Mouse (Mus musculus): ENCODE results near the gene Nbea. TPM values are rescaled to one million over a fixed set of nuclear protein-coding genes. Genes with fewer than 3 reads are reported as not detected.

The Nbea gene
- 1.6 and 2.0 TPM in 2 replicates for polyA plus RNA-seq (2016; fragmentation: Nextera tagmentation; extraction: Ambion mirVana)

- Histone ChIP-seq H3K9me3 (replicated peaks) (no peaks in the 10 kb centered on the region), H3K36me3 (no peaks in the 10 kb centered on the region), H3K27me3 (replicated peaks) (peaks cover 29% of the 10 kb centered on the region), H3K4me1 (peaks cover 22% of the 10 kb centered on the region), H3K4me2 (peak within 1 kb of the TSS; percentile 86), H3K4me3 (peak within 1 kb of the TSS; percentile 79), H3K9ac (peak within 1 kb of the TSS; percentile 79), H3K27ac (peak within 1 kb of the TSS; percentile 56; the same call in 1 of the 2 replicates)
- peak; percentile 82 for ATAC-seq
- WGBS (ENCODE audit: insufficient replicate concordance) = under 1% methylated on average over 106 of the region's 131 CpGs
These were observed at the start of gene Nbea for GRCm38 (mm10) chr3:56183159-56184133. Gene Nbea, minus strand, starts transcription at chr3:56183701.

- H3K9ac ChIP-seq = no peak overlapping the region
- no peak overlapping the region for H3K4me2 ChIP-seq
- no peak for ATAC-seq
- no peaks in the 10 kb centered on the region for H3K36me3 ChIP-seq
- 39% methylated on average over 1 of the region's 1 CpGs for WGBS (ENCODE audit: insufficient replicate concordance)
- H3K9me3 ChIP-seq (replicated peaks) = no peaks in the 10 kb centered on the region
- H3K4me1 ChIP-seq = no peaks in the 10 kb centered on the region
- H3K27me3 ChIP-seq (replicated peaks) = no peaks in the 10 kb centered on the region
- H3K4me3 ChIP-seq = no peak overlapping the region
- no peak overlapping the region for H3K27ac ChIP-seq
These were observed 45.8 kb upstream of the Nbea start for GRCm38 (mm10) chr3:56229283-56229682.

- 44% methylated on average over 2 of the region's 2 CpGs for WGBS (ENCODE audit: insufficient replicate concordance)
- no peaks in the 10 kb centered on the region for H3K27me3 ChIP-seq (replicated peaks)
- H3K4me3 ChIP-seq = no peak overlapping the region
- no peak for ATAC-seq
- H3K9me3 ChIP-seq (replicated peaks) = no peaks in the 10 kb centered on the region
- H3K36me3 ChIP-seq = no peaks in the 10 kb centered on the region
- no peak overlapping the region for H3K27ac ChIP-seq
- no peaks in the 10 kb centered on the region for H3K4me1 ChIP-seq
- H3K4me2 ChIP-seq = no peak overlapping the region
- no peak overlapping the region for H3K9ac ChIP-seq
These were observed 32.5 kb upstream of the Nbea start for GRCm38 (mm10) chr3:56215989-56216388.

- ATAC-seq = no peak
- no peak overlapping the region for H3K9ac ChIP-seq
- no peak overlapping the region for H3K4me3 ChIP-seq
- WGBS (ENCODE audit: insufficient replicate concordance) = 71% methylated on average over 6 of the region's 6 CpGs
- H3K4me2 ChIP-seq = no peak overlapping the region
- no peak overlapping the region for H3K27ac ChIP-seq
- no peaks in the 10 kb centered on the region for H3K9me3 ChIP-seq (replicated peaks)
- no peaks in the 10 kb centered on the region for H3K36me3 ChIP-seq
- H3K27me3 ChIP-seq (replicated peaks) = no peaks in the 10 kb centered on the region
- no peaks in the 10 kb centered on the region for H3K4me1 ChIP-seq
These were observed 20.5 kb upstream of the Nbea start for GRCm38 (mm10) chr3:56203968-56204367.

GRCm38 (mm10) chr3:56188238-56188637 lies 4.7 kb upstream of the Nbea start:
- H3K27ac ChIP-seq = no peak overlapping the region
- 47% methylated on average over 1 of the region's 1 CpGs for WGBS (ENCODE audit: insufficient replicate concordance)
- H3K4me3 ChIP-seq = no peak overlapping the region
- no peaks in the 10 kb centered on the region for H3K9me3 ChIP-seq (replicated peaks)
- no peak overlapping the region for H3K4me2 ChIP-seq
- H3K9ac ChIP-seq = no peak overlapping the region
- H3K4me1 ChIP-seq = peaks cover 5% of the 10 kb centered on the region
- H3K36me3 ChIP-seq = no peaks in the 10 kb centered on the region
- no peak for ATAC-seq
- peaks cover 10% of the 10 kb centered on the region; the same call in 1 of the 2 replicates for H3K27me3 ChIP-seq (replicated peaks)

GRCm38 (mm10) chr3:56187131-56187779 lies 3.8 kb upstream of the Nbea start:
- H3K4me3 ChIP-seq = no peak overlapping the region
- H3K9ac ChIP-seq = no peak overlapping the region
- peaks cover 20% of the 10 kb centered on the region for H3K27me3 ChIP-seq (replicated peaks)
- 60% methylated on average over 6 of the region's 6 CpGs for WGBS (ENCODE audit: insufficient replicate concordance)
- H3K27ac ChIP-seq = no peak overlapping the region
- no peak for ATAC-seq
- no peaks in the 10 kb centered on the region for H3K36me3 ChIP-seq
- H3K4me2 ChIP-seq = no peak overlapping the region
- H3K9me3 ChIP-seq (replicated peaks) = no peaks in the 10 kb centered on the region
- peaks cover 10% of the 10 kb centered on the region for H3K4me1 ChIP-seq

GRCm38 (mm10) chr3:56182371-56183158 lies 936 bp downstream of the Nbea start:
- H3K27ac ChIP-seq = peak overlapping the region; percentile 56; the same call in 1 of the 2 replicates
- peak; percentile 42 for ATAC-seq
- peak overlapping the region; percentile 79 for H3K9ac ChIP-seq
- peaks cover 29% of the 10 kb centered on the region for H3K27me3 ChIP-seq (replicated peaks)
- peaks cover 22% of the 10 kb centered on the region for H3K4me1 ChIP-seq
- 1% methylated on average over 54 of the region's 61 CpGs for WGBS (ENCODE audit: insufficient replicate concordance)
- peak overlapping the region; percentile 86 for H3K4me2 ChIP-seq
- H3K36me3 ChIP-seq = no peaks in the 10 kb centered on the region
- peak overlapping the region; percentile 79 for H3K4me3 ChIP-seq
- H3K9me3 ChIP-seq (replicated peaks) = no peaks in the 10 kb centered on the region

GRCm38 (mm10) chr3:56181991-56182370 lies 1.5 kb downstream of the Nbea start:
- ATAC-seq = no peak
- Histone ChIP-seq H3K4me3 (peak overlapping the region; percentile 79), H3K9ac (no peak overlapping the region; the same call in 1 of the 2 replicates), H3K36me3 (no peaks in the 10 kb centered on the region), H3K9me3 (replicated peaks) (no peaks in the 10 kb centered on the region), H3K27me3 (replicated peaks) (peaks cover 29% of the 10 kb centered on the region), H3K4me1 (peaks cover 22% of the 10 kb centered on the region), H3K4me2 (peak overlapping the region; percentile 86), H3K27ac (no peak overlapping the region)
- whole genome bisulfite sequencing (ENCODE audit: insufficient replicate concordance) = 17% methylated on average over 4 of the region's 4 CpGs

- H3K9ac ChIP-seq = no peak overlapping the region
- no peak for ATAC-seq
- H3K4me3 ChIP-seq = no peak overlapping the region
- WGBS (ENCODE audit: insufficient replicate concordance) = 33% methylated on average over 3 of the region's 3 CpGs
- H3K4me2 ChIP-seq = no peak overlapping the region
- no peak overlapping the region for H3K27ac ChIP-seq
- H3K36me3 ChIP-seq = no peaks in the 10 kb centered on the region
- no peaks in the 10 kb centered on the region for H3K9me3 ChIP-seq (replicated peaks)
- peaks cover 22% of the 10 kb centered on the region for H3K4me1 ChIP-seq
- H3K27me3 ChIP-seq (replicated peaks) = peaks cover 29% of the 10 kb centered on the region
These were observed 2.5 kb downstream of the Nbea start for GRCm38 (mm10) chr3:56181025-56181424.

- no peak overlapping the region for H3K4me2 ChIP-seq
- no peaks in the 10 kb centered on the region for H3K9me3 ChIP-seq (replicated peaks)
- no peaks in the 10 kb centered on the region for H3K36me3 ChIP-seq
- WGBS (ENCODE audit: insufficient replicate concordance) = 61% methylated on average over 2 of the region's 2 CpGs
- H3K9ac ChIP-seq = no peak overlapping the region
- no peaks in the 10 kb centered on the region for H3K4me1 ChIP-seq
- no peak for ATAC-seq
- no peak overlapping the region for H3K27ac ChIP-seq
- no peak overlapping the region for H3K4me3 ChIP-seq
- no peaks in the 10 kb centered on the region for H3K27me3 ChIP-seq (replicated peaks)
These were observed 25.6 kb downstream of the Nbea start for GRCm38 (mm10) chr3:56157864-56158263.

GRCm38 (mm10) chr3:56126674-56127073 lies 56.8 kb downstream of the Nbea start:
- Histone ChIP-seq H3K4me1 (no peaks in the 10 kb centered on the region), H3K9ac (no peak overlapping the region), H3K27ac (no peak overlapping the region), H3K9me3 (replicated peaks) (0 out of 2 replicates have a peak, but pooled peaks cover 4% of the 10 kb centered on the region), H3K27me3 (replicated peaks) (no peaks in the 10 kb centered on the region), H3K4me2 (no peak overlapping the region), H3K4me3 (no peak overlapping the region), H3K36me3 (no peaks in the 10 kb centered on the region)
- WGBS (ENCODE audit: insufficient replicate concordance) = 58% methylated on average over 3 of the region's 3 CpGs
- no peak for ATAC-seq
